Mouse (Mus musculus) ES-Bruce4 (cell line): Measurements from ENCODE around the gene Bmf. TPM values are rescaled to one million over a fixed set of nuclear protein-coding genes. Genes with fewer than 3 reads are reported as not detected.

Experiments
- H3K27ac ChIP-seq: 2 replicates; pipeline ENCODE4 v1.5.1; 2012; ENCODE audit warnings: low read length, inconsistent platforms; ENCODE audit not compliant: insufficient read depth
- H3K27me3 ChIP-seq: 2 replicates; pipeline ENCODE4 v1.6.1; 2012; ENCODE audit warnings: mild to moderate bottlenecking, low read length, inconsistent platforms; ENCODE audit not compliant: control insufficient read depth, poor library complexity, insufficient read depth, severe bottlenecking
- H3K36me3 ChIP-seq: 2 replicates; pipeline ENCODE4 v1.6.1; 2012; ENCODE audit warnings: inconsistent platforms, mild to moderate bottlenecking, low read length, moderate library complexity; ENCODE audit not compliant: control insufficient read depth, poor library complexity, insufficient read depth, severe bottlenecking
- H3K4me1 ChIP-seq: one replicate; pipeline ENCODE4 v1.8.1; 2011; ENCODE audit warnings: low read length; ENCODE audit not compliant: control insufficient read depth, insufficient read depth
- H3K4me3 ChIP-seq: 2 replicates; pipeline ENCODE4 v1.5.1; 2011; ENCODE audit warnings: low read depth, mild to moderate bottlenecking, low read length
- H3K9ac ChIP-seq: 2 replicates; pipeline ENCODE4 v1.6.1; 2012; ENCODE audit warnings: low read depth, mild to moderate bottlenecking, inconsistent platforms; ENCODE audit not compliant: poor library complexity, severe bottlenecking
- H3K9me3 ChIP-seq: replicated peaks from 2 replicates; pipeline ENCODE4 v1.6.1; 2012; ENCODE audit warnings: mild to moderate bottlenecking, low read length, inconsistent platforms; ENCODE audit not compliant: control insufficient read depth, poor library complexity, insufficient read depth, severe bottlenecking
- CTCF ChIP-seq: IDR thresholded peaks from one replicate; pipeline ENCODE4 v1.8.1; 2011; ENCODE audit warnings: low read depth, low read length
- EP300 ChIP-seq: IDR thresholded peaks from 2 replicates; pipeline ENCODE4 v1.6.1; 2011; ENCODE audit warnings: low read depth, low read length; ENCODE audit not compliant: insufficient read depth
- POLR2A ChIP-seq: IDR thresholded peaks from one replicate; pipeline ENCODE4 v1.8.1; 2011; ENCODE audit warnings: low read length; ENCODE audit not compliant: insufficient read depth
- polyA plus RNA-seq: library from polyadenylated mRNA; stranded (reverse); fragments of >200 nt; gene quantifications from 2 replicates; pipeline ENCODE4 v1.2.4, GENCODE M21; 2011; ENCODE audit warnings: low read depth; ENCODE audit not compliant: missing spikeins, insufficient read depth, insufficient read length

The Bmf gene
- polyA plus RNA-seq, 1 experiment = 21.7 TPM

- no peak overlapping the region for H3K9ac ChIP-seq
- no peaks in the 10 kb centered on the region for H3K4me1 ChIP-seq
- no peak for TF ChIP-seq POLR2A
- TF ChIP-seq CTCF = no peak
- TF ChIP-seq EP300 = no peak
- no peaks in the 10 kb centered on the region for H3K9me3 ChIP-seq
- H3K27ac ChIP-seq = no peak overlapping the region
- no peaks in the 10 kb centered on the region for H3K27me3 ChIP-seq
- no peaks in the 10 kb centered on the region for H3K36me3 ChIP-seq
- no peak overlapping the region for H3K4me3 ChIP-seq
Observed at GRCm38 (mm10) chr2:118511779-118512417, 37.6 kb downstream of the Bmf start.

- H3K27ac ChIP-seq = no peak overlapping the region
- no peaks in the 10 kb centered on the region for H3K27me3 ChIP-seq
- TF ChIP-seq CTCF = no peak
- no peak for TF ChIP-seq EP300
- no peak for TF ChIP-seq POLR2A
- H3K9ac ChIP-seq = peak overlapping the region; percentile 62
- H3K9me3 ChIP-seq = no peaks in the 10 kb centered on the region
- no peaks in the 10 kb centered on the region for H3K4me1 ChIP-seq
- H3K4me3 ChIP-seq = peak overlapping the region; percentile 38
- H3K36me3 ChIP-seq = no peaks in the 10 kb centered on the region
Observed at GRCm38 (mm10) chr2:118510447-118511310, 38.8 kb downstream of the Bmf start.

GRCm38 (mm10) chr2:118509688-118510446 is 39.6 kb downstream of the Bmf start:
- H3K36me3 ChIP-seq = no peaks in the 10 kb centered on the region
- no peaks in the 10 kb centered on the region for H3K9me3 ChIP-seq
- peak overlapping the region; percentile 62 for H3K9ac ChIP-seq
- H3K4me3 ChIP-seq = peak overlapping the region; percentile 38; the same call in 1 of the 2 replicates
- no peaks in the 10 kb centered on the region for H3K4me1 ChIP-seq
- TF ChIP-seq EP300 (no peak), POLR2A (no peak), CTCF (no peak)
- H3K27me3 ChIP-seq = no peaks in the 10 kb centered on the region
- no peak overlapping the region for H3K27ac ChIP-seq

GRCm38 (mm10) chr2:118507126-118507525 is 42.4 kb downstream of the Bmf start:
- Histone ChIP-seq H3K9me3 (no peaks in the 10 kb centered on the region), H3K4me1 (no peaks in the 10 kb centered on the region), H3K4me3 (no peak overlapping the region), H3K27me3 (no peaks in the 10 kb centered on the region), H3K9ac (no peak overlapping the region), H3K27ac (no peak overlapping the region), H3K36me3 (no peaks in the 10 kb centered on the region)
- TF ChIP-seq EP300 (no peak), CTCF (no peak), POLR2A (no peak)

- no peaks in the 10 kb centered on the region for H3K9me3 ChIP-seq
- H3K27ac ChIP-seq = no peak overlapping the region
- TF ChIP-seq CTCF = no peak
- no peak for TF ChIP-seq EP300
- no peak for TF ChIP-seq POLR2A
- H3K4me1 ChIP-seq = no peaks in the 10 kb centered on the region
- no peak overlapping the region for H3K4me3 ChIP-seq
- H3K9ac ChIP-seq = no peak overlapping the region
- H3K36me3 ChIP-seq = no peaks in the 10 kb centered on the region
- H3K27me3 ChIP-seq = no peaks in the 10 kb centered on the region
Observed at GRCm38 (mm10) chr2:118500191-118500590, 49.3 kb downstream of the Bmf start.
